Mouse (Mus musculus): ENCODE results near the gene Dchs1.

GRCm38 (mm10) chr7:105741978-105742377, 45.5 kb downstream of the Dchs1 start:
- TF ChIP-seq CTCF (IDR thresholded peaks at IDR 0.05; ENCODE audit: borderline replicate concordance, insufficient read depth, low read length) (no peak), POLR2A (IDR thresholded peaks at IDR 0.05; ENCODE audit: low read depth, low read length) (no peak; the same call in 1 of the 2 replicates)

All from embryonic fibroblast, embryonic 13.5 days (primary cell).